Mouse (Mus musculus) bone marrow macrophage, adult 2 months (primary cell): ENCODE data around the gene Ankrd61.

Experiments
- CTCF ChIP-seq: IDR thresholded peaks from 2 replicates; pipeline ENCODE4 v1.5.1; 2012; ENCODE audit warnings: low read depth, mild to moderate bottlenecking, low read length, moderate library complexity
- POLR2A ChIP-seq: IDR thresholded peaks from 2 replicates; pipeline ENCODE4 v1.6.1; 2012; ENCODE audit warnings: mild to moderate bottlenecking, low read depth, low read length, borderline replicate concordance

GRCm38 (mm10) chr5:143927875-143928274 lies 30.4 kb upstream of the Ankrd61 start, which contains the start of gene Gm42421:
- TF ChIP-seq CTCF (no peak), POLR2A (no peak)
